Mouse (Mus musculus) CH12.LX (cell line): ENCODE results near the gene Fads3.

Experiments used
- CTCF ChIP-seq, 2 experiments: IDR thresholded peaks in 1 of 2; conservative IDR thresholded peaks in 1 of 2; 2 replicates each; pipeline ENCODE4 v1.5.1; 2011 to 2012; ENCODE audit warnings: low read depth in 2 of 2, low read length in 2 of 2, improper control_type of control experiment in 1 of 2, inconsistent platforms in 1 of 2, mild to moderate bottlenecking in 1 of 2, moderate library complexity in 1 of 2
- RCOR1 ChIP-seq: conservative IDR thresholded peaks from 2 replicates; pipeline ENCODE4 v1.6.1; 2012; ENCODE audit warnings: low read depth, mild to moderate bottlenecking, inconsistent platforms, low read length, improper control_type of control experiment

DNA sequence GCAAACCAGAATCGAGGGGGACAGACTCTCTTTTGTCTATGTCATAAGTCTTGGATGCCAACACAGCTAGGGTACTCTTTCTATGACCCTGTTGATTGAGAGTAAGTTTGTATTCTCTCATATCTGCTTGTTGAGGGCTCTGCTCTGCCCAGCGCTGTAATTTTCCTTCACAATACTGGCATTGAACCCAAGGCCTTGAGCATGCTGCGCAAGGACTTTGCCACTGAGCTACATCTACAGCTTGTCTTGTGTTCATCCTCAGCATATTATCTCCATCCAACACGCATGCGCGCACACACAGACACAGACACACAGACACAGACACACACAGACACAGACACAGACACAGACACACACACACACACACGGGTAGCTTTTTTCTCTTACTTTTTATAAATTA is 39.0 kb downstream of the Fads3 start:
- TF ChIP-seq RCOR1 = no peak
- TF ChIP-seq CTCF (conservative IDR thresholded peaks at IDR 0.05 in 1 of 2, IDR thresholded peaks at IDR 0.05 in 1 of 2; ENCODE audit: low read depth in 2 of 2, low read length in 2 of 2) = no peak
